ENCODE assay signal across 12 mouse cellular contexts in genomic region chr7:96507046-96507445, GRCm38 (mm10).
"Had no signal": no experiment of that assay in that cellular context is flagged by ENCODE, and none has a peak within 500 bp of the region (broad histone marks: within the 10 kb centered on the region; RNA-seq: fewer than 3 reads in every experiment).

No protein-coding gene starts in this region.

- DNase-seq: retina, postnatal 1 day; right cerebral cortex, adult 18-20 months; right cerebral cortex, postnatal 14 days; right cerebral cortex, postnatal 25 days; right cerebral cortex, postnatal 4 days; spleen, adult 18-20 months; thymus, adult 18-20 months; thymus, adult 2 months; thymus, postnatal 14 days; thymus, postnatal 25 days; thymus, postnatal 36 days; thymus, postnatal 4 days had no signal
